Mouse (Mus musculus) heart, postnatal 0 days (tissue): Measurements from ENCODE around the gene Sbsn. TPM values are rescaled to one million over a fixed set of nuclear protein-coding genes. Genes with fewer than 3 reads are reported as not detected.
A peak's percentile ranks its signal among the peaks of the same experiment; 100 is the strongest.

Experiments used
- ATAC-seq: fragments of 200-750 bp; cut with Nextera tagmentation; 2 replicates; pipeline ENCODE4 v1.8.0; 2017; ENCODE audit warnings: low read depth, moderate number of reproducible peaks, moderate library complexity; ENCODE audit not compliant: insufficient read depth
- DNase-seq: peaks from one replicate; pipeline ENCODE4 v3.0.0-alpha.2; 2016; ENCODE audit warnings: low spot score
- H3K27ac ChIP-seq: fragments of 300-500 bp; sonication (generic); 2 replicates; pipeline ENCODE4 v1.5.1; 2014; ENCODE audit warnings: low read depth, mild to moderate bottlenecking
- H3K27me3 ChIP-seq: fragments of 300-500 bp; sonication (generic); 2 replicates; pipeline ENCODE4 v1.6.1; 2014; ENCODE audit warnings: low read length, mixed read lengths; ENCODE audit not compliant: control insufficient read depth, insufficient read depth
- H3K36me3 ChIP-seq: fragments of 300-500 bp; sonication (generic); replicated peaks from 2 replicates; pipeline ENCODE4 v1.6.1; 2014; ENCODE audit warnings: low read length, mixed read lengths; ENCODE audit not compliant: control insufficient read depth, insufficient read depth
- H3K4me1 ChIP-seq: fragments of 300-500 bp; sonication (generic); 2 replicates; pipeline ENCODE4 v1.6.1; 2014; ENCODE audit warnings: antibody characterized with exemption; ENCODE audit not compliant: control insufficient read depth, insufficient read depth
- H3K4me2 ChIP-seq: fragments of 300-500 bp; sonication (generic); 2 replicates; pipeline ENCODE4 v1.6.1; 2014; ENCODE audit warnings: low read depth, mild to moderate bottlenecking, low read length, moderate library complexity
- H3K4me3 ChIP-seq: fragments of 300-500 bp; sonication (generic); 2 replicates; pipeline ENCODE4 v1.5.1; 2014; ENCODE audit warnings: low read depth, low read length
- H3K9ac ChIP-seq: fragments of 300-500 bp; sonication (generic); replicated peaks from 2 replicates; pipeline ENCODE4 v1.6.1; 2014; ENCODE audit warnings: low read depth, low read length, mixed read lengths
- H3K9me3 ChIP-seq: fragments of 300-500 bp; sonication (generic); replicated peaks from 2 replicates; pipeline ENCODE4 v1.6.1; 2016; ENCODE audit warnings: low read length; ENCODE audit not compliant: control insufficient read depth
- CTCF ChIP-seq: IDR thresholded peaks from 2 replicates; pipeline ENCODE4 v1.5.1; 2016; ENCODE audit warnings: antibody characterized with exemption, control low read depth, low read depth
- EP300 ChIP-seq: IDR thresholded peaks from 2 replicates; pipeline ENCODE4 v1.6.1; 2016; ENCODE audit warnings: antibody characterized with exemption, low read depth
- WGBS: fragments of 180-500 bp; shearing (Covaris S2); extraction: QIAGEN DNeasy Blood & Tissue Kit; methylation state at CpG from one replicate; pipeline ENCODE4 v1.1.7; 2014; 5-methylcytosine and 5-hydroxymethylcytosine counted together
- polyA plus RNA-seq: library from polyadenylated mRNA; unstranded; fragments of >200 nt; fragmentation: Nextera tagmentation; extraction: Ambion mirVana; gene quantifications from 2 replicates; pipeline ENCODE4 v1.2.1, GENCODE M21; 2015
- total RNA-seq: library from RNA; depleted of rRNA; stranded (reverse); fragments of >200 nt; gene quantifications from 2 replicates; pipeline ENCODE4 v1.2.3, GENCODE M21; 2014; ENCODE audit warnings: low replicate concordance

Gene Sbsn
- total and polyA plus RNA-seq, 2 experiments from 2014 or later = 0.23 to 2.5 TPM

- Histone ChIP-seq H3K27ac (no peak overlapping the region), H3K9me3 (no peaks in the 10 kb centered on the region), H3K27me3 (0 out of 2 replicates have a peak, but pooled peaks cover 4% of the 10 kb centered on the region), H3K36me3 (no peaks in the 10 kb centered on the region), H3K4me2 (no peak overlapping the region), H3K4me1 (no peaks in the 10 kb centered on the region), H3K9ac (no peak overlapping the region), H3K4me3 (no peak overlapping the region)
- WGBS = 28% methylated on average over 4 of the region's 4 CpGs
- no peak for ATAC-seq
- no peak for DNase-seq
- TF ChIP-seq CTCF = no peak
- TF ChIP-seq EP300 = no peak
Observed at GRCm38 (mm10) chr7:30761769-30762352, 10.6 kb downstream of the Sbsn start.

DNA sequence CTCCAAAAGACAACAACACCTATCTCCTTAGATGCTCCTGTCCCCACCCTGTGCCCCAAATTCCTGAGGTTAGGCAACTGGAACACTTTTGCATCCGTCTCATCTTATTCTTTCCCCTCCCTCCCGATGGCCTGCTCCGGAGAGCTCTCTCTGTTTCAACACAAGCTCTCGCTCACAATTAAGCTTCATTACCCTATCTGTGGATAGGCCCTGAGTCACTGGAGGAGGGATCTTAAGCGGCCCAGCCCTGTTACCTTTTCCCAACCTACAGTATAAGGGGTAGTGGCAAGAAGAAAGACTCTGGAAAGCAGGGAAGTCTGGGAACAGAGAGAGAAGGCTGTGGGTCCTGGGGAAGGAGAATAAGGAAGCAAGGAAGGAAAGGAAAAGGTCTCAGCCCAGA is 12.2 kb downstream of the Sbsn start, which contains the start of gene Dmkn:
Gene Dmkn (plus strand): TSS at position 301 of the 400 bp plus-strand sequence.
- H3K36me3 ChIP-seq = no peaks in the 10 kb centered on the region
- no peak within 1 kb of the TSS for H3K4me2 ChIP-seq
- H3K9ac ChIP-seq = no peak within 1 kb of the TSS
- DNase-seq = no peak
- no peak for ATAC-seq
- H3K4me3 ChIP-seq = no peak within 1 kb of the TSS
- no peaks in the 10 kb centered on the region for H3K4me1 ChIP-seq
- no peak within 1 kb of the TSS for H3K27ac ChIP-seq
- WGBS = 63% methylated on average over 5 of the region's 5 CpGs
- no peaks in the 10 kb centered on the region for H3K9me3 ChIP-seq
- TF ChIP-seq CTCF (no peak), EP300 (no peak)
- H3K27me3 ChIP-seq = 0 out of 2 replicates have a peak, but pooled peaks cover 4% of the 10 kb centered on the region

- Histone ChIP-seq H3K27ac (no peak overlapping the region), H3K9ac (no peak overlapping the region), H3K36me3 (no peaks in the 10 kb centered on the region), H3K9me3 (no peaks in the 10 kb centered on the region), H3K4me2 (peak overlapping the region; percentile 10; the same call in 1 of the 2 replicates), H3K4me1 (no peaks in the 10 kb centered on the region), H3K4me3 (no peak overlapping the region), H3K27me3 (0 out of 2 replicates have a peak, but pooled peaks cover 4% of the 10 kb centered on the region)
- DNase-seq (no peak), ATAC-seq (no peak)
- TF ChIP-seq CTCF = no peak
- TF ChIP-seq EP300 = no peak
- 41% methylated on average over 11 of the region's 11 CpGs for WGBS
Observed at GRCm38 (mm10) chr7:30765173-30765572, 13.9 kb downstream of the Sbsn start.

DNA sequence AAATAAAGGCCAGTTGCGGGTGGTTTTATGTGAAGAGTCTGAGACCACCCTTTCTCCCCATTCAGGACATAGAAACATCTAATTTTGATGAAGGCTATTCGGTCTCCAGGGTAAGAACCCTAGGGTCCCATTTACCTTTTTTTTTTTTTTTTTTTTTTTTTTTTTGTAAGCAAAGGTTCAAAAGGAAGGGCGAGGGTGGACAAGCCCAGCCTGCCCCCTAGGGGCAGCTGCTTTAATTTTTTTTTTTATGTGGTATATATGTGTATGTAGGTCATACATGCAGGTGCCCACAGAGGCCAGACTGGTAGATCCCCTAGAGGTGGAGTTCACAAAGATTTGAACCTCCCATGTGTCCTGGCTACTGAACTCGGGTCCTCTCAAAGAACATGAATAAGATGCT is 15.1 kb downstream of the Sbsn start:
- no peak for ATAC-seq
- no peak overlapping the region for H3K4me2 ChIP-seq
- TF ChIP-seq EP300 = no peak
- no peak for TF ChIP-seq CTCF
- H3K9ac ChIP-seq = no peak overlapping the region
- H3K9me3 ChIP-seq = no peaks in the 10 kb centered on the region
- no peak for DNase-seq
- 90% methylated on average over 4 of the region's 4 CpGs for WGBS
- H3K4me3 ChIP-seq = no peak overlapping the region
- H3K4me1 ChIP-seq = no peaks in the 10 kb centered on the region
- H3K36me3 ChIP-seq = no peaks in the 10 kb centered on the region
- no peak overlapping the region for H3K27ac ChIP-seq
- H3K27me3 ChIP-seq = 0 out of 2 replicates have a peak, but pooled peaks cover 4% of the 10 kb centered on the region

DNA sequence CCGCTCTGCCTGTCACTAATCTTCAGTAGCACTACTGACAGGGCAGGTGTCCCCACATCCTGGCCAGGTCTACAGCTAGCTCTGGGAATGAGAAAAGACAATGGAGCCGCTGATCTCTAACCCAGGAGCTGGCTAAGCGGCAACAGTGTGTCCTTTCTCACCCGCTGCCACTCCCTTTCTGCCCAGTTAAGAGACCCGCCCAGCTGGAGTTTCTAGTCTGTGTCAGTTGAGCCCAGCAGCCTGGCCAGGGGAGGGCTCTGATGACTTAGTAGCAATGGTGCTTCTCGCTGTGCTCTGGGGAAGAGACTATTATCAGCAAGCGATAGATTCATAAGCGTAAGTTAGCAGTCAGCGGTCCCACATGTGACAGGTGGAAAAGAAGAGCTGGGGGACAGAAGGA is 18.0 kb downstream of the Sbsn start:
- H3K9ac ChIP-seq = no peak overlapping the region
- no peak for DNase-seq
- H3K27me3 ChIP-seq = 0 out of 2 replicates have a peak, but pooled peaks cover 4% of the 10 kb centered on the region
- no peaks in the 10 kb centered on the region for H3K9me3 ChIP-seq
- no peaks in the 10 kb centered on the region for H3K36me3 ChIP-seq
- no peaks in the 10 kb centered on the region for H3K4me1 ChIP-seq
- no peak for TF ChIP-seq EP300
- no peak for TF ChIP-seq CTCF
- no peak overlapping the region for H3K4me3 ChIP-seq
- WGBS = 24% methylated on average over 9 of the region's 9 CpGs
- no peak overlapping the region for H3K4me2 ChIP-seq
- no peak for ATAC-seq
- H3K27ac ChIP-seq = no peak overlapping the region

GRCm38 (mm10) chr7:30776104-30776503 is 24.8 kb downstream of the Sbsn start:
- Histone ChIP-seq H3K9ac (no peak overlapping the region), H3K27ac (no peak overlapping the region), H3K4me1 (no peaks in the 10 kb centered on the region), H3K9me3 (no peaks in the 10 kb centered on the region), H3K4me2 (no peak overlapping the region), H3K36me3 (no peaks in the 10 kb centered on the region), H3K4me3 (no peak overlapping the region), H3K27me3 (no peaks in the 10 kb centered on the region)
- WGBS = 70% methylated on average over 9 of the region's 9 CpGs
- DNase-seq (no peak), ATAC-seq (no peak)
- TF ChIP-seq CTCF (no peak), EP300 (no peak)
